8 mouse cellular contexts compared by ENCODE assay signal in genomic region chr3:154663976-154664581, GRCm38 (mm10). TPM values are rescaled to one million over a fixed set of nuclear protein-coding genes. Genes with fewer than 3 reads are reported as not detected.
A peak's percentile ranks its signal among the peaks of the same experiment; 100 is the strongest.
DNase-seq lines count a peak whose midpoint lies in the region; ATAC-seq lines count a peak whose summit lies in the region.

No protein-coding gene starts in this region.

- peak; percentile 87 for ATAC-seq in forebrain, embryonic 16.5 days
- ATAC-seq in intestine, embryonic 16.5 days: peak; percentile 81
- ATAC-seq in neural tube, embryonic 15.5 days (ENCODE audit: low FRiP score): peak; percentile 90
- no peak for ATAC-seq in megakaryocyte-erythroid progenitor cell, adult 5-6 weeks (replicated peaks; ENCODE audit: low FRiP score, low TSS enrichment, poor library complexity, severe bottlenecking)

- peak; percentile 56 for DNase-seq in R1 (ENCODE audit: low read depth, low spot score)
- DNase-seq in cerebellum, adult 11 months: peak; percentile 74
- DNase-seq in left cerebral cortex, postnatal 25 days (ENCODE audit: low spot score in 2 of 2): peak; percentile 80 to 86
- DNase-seq in yolk sac, embryonic 10.5 days (ENCODE audit: low spot score): no peak

- no peaks in the 10 kb centered on the region for H3K36me3 ChIP-seq in forebrain, embryonic 16.5 days (ENCODE audit: control insufficient read depth, insufficient read depth)
- no peaks in the 10 kb centered on the region for H3K36me3 ChIP-seq in intestine, embryonic 16.5 days (ENCODE audit: control insufficient read depth, insufficient read depth, low read length)
- no peaks in the 10 kb centered on the region for H3K36me3 ChIP-seq in neural tube, embryonic 15.5 days

- peak overlapping the region; percentile 81 for H3K27ac ChIP-seq in forebrain, embryonic 16.5 days (ENCODE audit: low read length)
- H3K27ac ChIP-seq in intestine, embryonic 16.5 days (ENCODE audit: low read length): no peak overlapping the region
- H3K27ac ChIP-seq in neural tube, embryonic 15.5 days (replicated peaks): peak overlapping the region; percentile 86

- H3K27me3 ChIP-seq in forebrain, embryonic 16.5 days (replicated peaks; ENCODE audit: control insufficient read depth, insufficient read depth, low read length): no peaks in the 10 kb centered on the region
- peaks cover 14% of the 10 kb centered on the region; the same call in 1 of the 2 replicates for H3K27me3 ChIP-seq in intestine, embryonic 16.5 days (replicated peaks; ENCODE audit: control insufficient read depth, insufficient read depth, low read length)
- no peaks in the 10 kb centered on the region for H3K27me3 ChIP-seq in neural tube, embryonic 15.5 days (replicated peaks)

- peak overlapping the region; percentile 66 for H3K9ac ChIP-seq in forebrain, embryonic 16.5 days (replicated peaks; ENCODE audit: low read depth, low read length)
- H3K9ac ChIP-seq in intestine, embryonic 16.5 days (ENCODE audit: low read depth, low read length): peak overlapping the region; percentile 33; the same call in 1 of the 2 replicates
- H3K9ac ChIP-seq in neural tube, embryonic 15.5 days (replicated peaks): peak overlapping the region; percentile 63

- H3K4me1 ChIP-seq in forebrain, embryonic 16.5 days (replicated peaks; ENCODE audit: control insufficient read depth, insufficient read depth, low read length): peaks cover 17% of the 10 kb centered on the region
- peaks cover 4% of the 10 kb centered on the region; the same call in 1 of the 2 replicates for H3K4me1 ChIP-seq in intestine, embryonic 16.5 days (ENCODE audit: control insufficient read depth, insufficient read depth, low read length)
- H3K4me1 ChIP-seq in neural tube, embryonic 15.5 days: peaks cover 26% of the 10 kb centered on the region

- intact Hi-C loops in left cerebral cortex, postnatal 25 days (cut with DNase I): loop anchor here (10.0 kb wide), 1 partner anchor 721 kb away; no protein-coding TSS in a partner anchor

- H3K4me3 ChIP-seq in forebrain, embryonic 16.5 days (replicated peaks; ENCODE audit: low read length): peak overlapping the region; percentile 48
- peak overlapping the region; percentile 42 for H3K4me3 ChIP-seq in intestine, embryonic 16.5 days (ENCODE audit: low read length)
- peak overlapping the region; percentile 45 for H3K4me3 ChIP-seq in neural tube, embryonic 15.5 days (replicated peaks)

- peak overlapping the region; percentile 81 for H3K4me2 ChIP-seq in forebrain, embryonic 16.5 days (ENCODE audit: low read length)
- H3K4me2 ChIP-seq in intestine, embryonic 16.5 days (ENCODE audit: low read depth, low read length): peak overlapping the region; percentile 60
- H3K4me2 ChIP-seq in neural tube, embryonic 15.5 days: peak overlapping the region; percentile 80

- 1% methylated on average over 25 of the region's 27 CpGs for whole genome bisulfite sequencing in forebrain, embryonic 16.5 days
- 6% methylated on average over 25 of the region's 27 CpGs for WGBS in intestine, embryonic 16.5 days
- WGBS in neural tube, embryonic 15.5 days: 3% methylated on average over 25 of the region's 27 CpGs

- H3K9me3 ChIP-seq in forebrain, embryonic 16.5 days (ENCODE audit: control insufficient read depth, low read length): no peaks in the 10 kb centered on the region
- no peaks in the 10 kb centered on the region for H3K9me3 ChIP-seq in intestine, embryonic 16.5 days (ENCODE audit: control insufficient read depth, low read length)
- H3K9me3 ChIP-seq in neural tube, embryonic 15.5 days (replicated peaks): no peaks in the 10 kb centered on the region

RNA-seq across cellular contexts. Expression of gene Erich3, which starts 0.4 kb away (rescaled TPM):
- polyA plus RNA-seq in forebrain, embryonic 16.5 days (2015; fragmentation: Nextera tagmentation; extraction: Ambion mirVana): 0.72 and 1.4 TPM in 2 replicates
- polyA plus RNA-seq in intestine, embryonic 16.5 days (2015; fragmentation: Nextera tagmentation; extraction: Ambion mirVana): 0.13 TPM in 1 of 2 replicates, not detected in the other
- 10 to 100 TPM in 1 of 2 experiments, 1 to 10 TPM in 1; 8.4 to 10.3 TPM for total RNA-seq in left cerebral cortex, postnatal 25 days (2021)
- polyA plus RNA-seq in neural tube, embryonic 15.5 days (2015; fragmentation: Nextera tagmentation; extraction: Ambion mirVana): 1.9 and 2.6 TPM in 2 replicates
- total RNA-seq in megakaryocyte-erythroid progenitor cell, adult 5-6 weeks (2014; fragmentation: Nextera tagmentation): not detected in 2 replicates
- not detected in 2 replicates for total RNA-seq in megakaryocyte-erythroid progenitor cell, adult 5-6 weeks (2017)
